Mouse (Mus musculus) cerebellum, adult 2 months (tissue): ENCODE data around the gene Sox5. TPM values are rescaled to one million over a fixed set of nuclear protein-coding genes. Genes with fewer than 3 reads are reported as not detected.

Experiments
- DNase-seq, 2 experiments: peaks; one replicate each; pipeline ENCODE4 v3.0.0; 2021
- H3K27ac ChIP-seq: fragments of 200-500 bp; 2 replicates; pipeline ENCODE4 v1.5.1; 2012; ENCODE audit warnings: low read length, control low read depth, inconsistent platforms; ENCODE audit not compliant: insufficient read depth
- H3K27me3 ChIP-seq: fragments of 200-500 bp; 2 replicates; pipeline ENCODE4 v1.6.1; 2012; ENCODE audit warnings: inconsistent platforms, mild to moderate bottlenecking, low read length, moderate library complexity; ENCODE audit not compliant: control insufficient read depth, insufficient read depth
- H3K4me1 ChIP-seq: fragments of 200-500 bp; 2 replicates; pipeline ENCODE4 v1.6.1; 2011; ENCODE audit warnings: low read length; ENCODE audit not compliant: control insufficient read depth, insufficient read depth
- H3K4me3 ChIP-seq: fragments of 200-500 bp; replicated peaks from 2 replicates; pipeline ENCODE3; 2011; ENCODE audit warnings: mild to moderate bottlenecking, low read depth, low read length, control low read depth; ENCODE audit not compliant: insufficient read depth
- CTCF ChIP-seq: fragments of 200-500 bp; IDR thresholded peaks from 2 replicates; pipeline ENCODE4 v1.5.1; 2011; ENCODE audit warnings: low read depth, mild to moderate bottlenecking, control low read depth, low read length, moderate library complexity, borderline replicate concordance; ENCODE audit not compliant: insufficient read depth
- POLR2A ChIP-seq: fragments of 200-500 bp; IDR thresholded peaks from 2 replicates; pipeline ENCODE4 v1.6.1; 2011; ENCODE audit warnings: low read length, control low read depth, borderline replicate concordance; ENCODE audit not compliant: insufficient read depth
- WGBS: fragments of 180-500 bp; shearing (Covaris S2); methylation state at CpG from one replicate; pipeline ENCODE4 v1.1.7; 2018; 5-methylcytosine and 5-hydroxymethylcytosine counted together
- polyA plus RNA-seq: library from polyadenylated mRNA; depleted of rRNA; stranded (reverse); fragments of >200 nt; gene quantifications from 2 replicates; pipeline ENCODE4 v1.2.3, GENCODE M21; 2012

Gene Sox5
- polyA plus RNA-seq, 1 experiment: 13.3 TPM

GRCm38 (mm10) chr6:144042936-144043335, 738.8 kb downstream of the Sox5 start:
- H3K27ac ChIP-seq: no peak overlapping the region
- TF ChIP-seq POLR2A (no peak), CTCF (no peak)
- no peak for DNase-seq
- WGBS: 75% methylated on average over 5 of the region's 5 CpGs
- no peak overlapping the region for H3K4me3 ChIP-seq
- H3K27me3 ChIP-seq: no peaks in the 10 kb centered on the region
- H3K4me1 ChIP-seq: no peaks in the 10 kb centered on the region

- H3K4me1 ChIP-seq: no peaks in the 10 kb centered on the region
- no peak for DNase-seq
- WGBS: 87% methylated on average over 9 of the region's 9 CpGs
These were observed 739.8 kb downstream of the Sox5 start for GRCm38 (mm10) chr6:144041941-144042340.

GRCm38 (mm10) chr6:144041188-144041587, 740.6 kb downstream of the Sox5 start:
- WGBS: 74% methylated on average over 5 of the region's 5 CpGs
- Histone ChIP-seq H3K4me1 (no peaks in the 10 kb centered on the region), H3K27ac (no peak overlapping the region), H3K4me3 (no peak overlapping the region), H3K27me3 (no peaks in the 10 kb centered on the region)
- TF ChIP-seq POLR2A (no peak), CTCF (no peak)
- DNase-seq: no peak

More at GRCm38 (mm10) chr6:144041941-144042340, 739.8 kb downstream of the Sox5 start:
- Histone ChIP-seq H3K27me3 (no peaks in the 10 kb centered on the region), H3K27ac (no peak overlapping the region), H3K4me3 (no peak overlapping the region)
- TF ChIP-seq POLR2A (no peak), CTCF (no peak)

- TF ChIP-seq POLR2A: no peak
- no peak for TF ChIP-seq CTCF
- Histone ChIP-seq H3K27ac (no peak overlapping the region), H3K4me1 (no peaks in the 10 kb centered on the region), H3K4me3 (no peak overlapping the region), H3K27me3 (no peaks in the 10 kb centered on the region)
- DNase-seq: no peak
- whole genome bisulfite sequencing: 95% methylated on average over 7 of the region's 7 CpGs
These were observed 741.4 kb downstream of the Sox5 start for GRCm38 (mm10) chr6:144040349-144040748.

- TF ChIP-seq POLR2A: no peak
- no peak for TF ChIP-seq CTCF
- H3K4me1 ChIP-seq: no peaks in the 10 kb centered on the region
- no peak for DNase-seq
- H3K4me3 ChIP-seq: no peak overlapping the region
- WGBS: 47% methylated on average over 7 of the region's 7 CpGs
- H3K27ac ChIP-seq: no peak overlapping the region
- H3K27me3 ChIP-seq: no peaks in the 10 kb centered on the region
These were observed 742.6 kb downstream of the Sox5 start for GRCm38 (mm10) chr6:144039221-144039620.

- WGBS: 86% methylated on average over 2 of the region's 2 CpGs
- TF ChIP-seq CTCF (no peak), POLR2A (no peak)
- H3K27ac ChIP-seq: no peak overlapping the region
- H3K4me3 ChIP-seq: no peak overlapping the region
- no peak for DNase-seq
- no peaks in the 10 kb centered on the region for H3K27me3 ChIP-seq
- H3K4me1 ChIP-seq: no peaks in the 10 kb centered on the region; the same call in 1 of the 2 replicates
These were observed 748.6 kb downstream of the Sox5 start for GRCm38 (mm10) chr6:144033191-144033590.

GRCm38 (mm10) chr6:144016929-144017328, 764.8 kb downstream of the Sox5 start:
- TF ChIP-seq POLR2A (no peak), CTCF (no peak)
- Histone ChIP-seq H3K27ac (no peak overlapping the region), H3K27me3 (no peaks in the 10 kb centered on the region), H3K4me1 (no peaks in the 10 kb centered on the region), H3K4me3 (no peak overlapping the region)
- DNase-seq: no peak

- H3K4me3 ChIP-seq: no peak overlapping the region
- DNase-seq: no peak
- WGBS: 94% methylated on average over 14 of the region's 14 CpGs
- TF ChIP-seq CTCF: no peak
- no peak for TF ChIP-seq POLR2A
- no peak overlapping the region for H3K27ac ChIP-seq
- H3K27me3 ChIP-seq: no peaks in the 10 kb centered on the region
- no peaks in the 10 kb centered on the region for H3K4me1 ChIP-seq
These were observed 769.8 kb downstream of the Sox5 start for GRCm38 (mm10) chr6:144011880-144012524.
